Mouse (Mus musculus): ENCODE results near the gene Padi3. TPM values are rescaled to one million over a fixed set of nuclear protein-coding genes. Genes with fewer than 3 reads are reported as not detected.

The Padi3 gene
- polyA plus RNA-seq, 1 experiment: 0.14 TPM

DNA sequence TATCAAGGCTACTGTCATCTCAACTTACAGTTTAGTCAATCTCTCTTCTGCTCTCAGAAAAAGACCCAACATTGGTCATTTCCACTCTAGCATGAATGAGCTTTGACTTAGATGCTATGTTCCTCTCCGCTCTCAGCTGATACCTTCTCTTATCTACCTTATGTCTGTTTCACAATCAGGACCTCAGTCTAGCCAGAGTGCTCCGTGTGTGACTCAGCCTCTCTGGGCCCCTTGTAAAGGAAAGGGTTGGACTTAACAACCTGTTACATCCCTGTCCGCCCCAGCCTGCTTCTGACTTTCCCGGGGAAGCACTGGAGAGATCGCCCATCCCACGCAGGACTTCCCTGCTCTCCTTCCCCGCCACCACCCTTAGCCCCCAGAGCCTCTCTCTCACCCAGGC lies 17.9 kb downstream of the Padi3 start:
- no peak for DNase-seq (ENCODE audit: low read depth in 1 of 2, low spot score in 2 of 2)
- no peak for TF ChIP-seq CTCF (IDR thresholded peaks at IDR 0.05; ENCODE audit: extremely low read depth, insufficient read depth, insufficient read length, insufficient replicate concordance)
- no peak for TF ChIP-seq POLR2A (IDR thresholded peaks at IDR 0.05; ENCODE audit: low read depth, low read length)
- Histone ChIP-seq H3K4me1 (ENCODE audit: control insufficient read depth, insufficient read depth, insufficient read length) (no peaks in the 10 kb centered on the region), H3K4me3 (ENCODE audit: extremely low read depth, insufficient read depth, insufficient read length) (no peak overlapping the region), H3K36me3 (ENCODE audit: control insufficient read depth, insufficient read depth, low read length) (no peaks in the 10 kb centered on the region), H3K27me3 (ENCODE audit: control insufficient read depth, insufficient read depth, low read length) (no peaks in the 10 kb centered on the region), H3K27ac (ENCODE audit: insufficient read depth, low read length) (no peak overlapping the region)
- 88% methylated on average over 7 of the region's 7 CpGs for WGBS

DNA sequence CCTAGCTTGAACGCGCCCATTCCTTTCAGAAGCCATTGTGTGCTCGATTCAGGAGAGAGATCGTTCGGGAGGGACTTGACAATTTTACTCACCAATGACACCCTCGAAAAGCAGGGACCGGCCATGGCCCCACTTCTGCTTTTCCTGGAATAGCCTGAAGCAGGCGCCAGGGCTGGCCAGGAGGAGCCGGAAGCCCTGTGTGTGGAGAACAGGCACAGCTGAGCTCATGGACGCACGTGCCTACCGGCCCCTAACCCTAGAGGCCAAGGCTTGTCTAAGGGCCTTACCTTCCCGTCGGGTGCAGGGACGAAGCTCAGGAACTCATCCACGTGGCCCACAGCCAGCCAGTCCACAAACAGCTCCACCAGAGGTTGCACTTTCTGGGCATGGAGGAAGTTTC lies 19.4 kb downstream of the Padi3 start:
- H3K27ac ChIP-seq (ENCODE audit: insufficient read depth, low read length): no peak overlapping the region
- H3K4me1 ChIP-seq (ENCODE audit: control insufficient read depth, insufficient read depth, insufficient read length): no peaks in the 10 kb centered on the region
- WGBS: 80% methylated on average over 16 of the region's 16 CpGs
- TF ChIP-seq POLR2A (IDR thresholded peaks at IDR 0.05; ENCODE audit: low read depth, low read length) (no peak), CTCF (IDR thresholded peaks at IDR 0.05; ENCODE audit: extremely low read depth, insufficient read depth, insufficient read length, insufficient replicate concordance) (no peak)
- no peak overlapping the region for H3K4me3 ChIP-seq (ENCODE audit: extremely low read depth, insufficient read depth, insufficient read length)
- H3K27me3 ChIP-seq (ENCODE audit: control insufficient read depth, insufficient read depth, low read length): no peaks in the 10 kb centered on the region
- no peak for DNase-seq (ENCODE audit: low read depth in 1 of 2, low spot score in 2 of 2)
- no peaks in the 10 kb centered on the region for H3K36me3 ChIP-seq (ENCODE audit: control insufficient read depth, insufficient read depth, low read length)

DNA sequence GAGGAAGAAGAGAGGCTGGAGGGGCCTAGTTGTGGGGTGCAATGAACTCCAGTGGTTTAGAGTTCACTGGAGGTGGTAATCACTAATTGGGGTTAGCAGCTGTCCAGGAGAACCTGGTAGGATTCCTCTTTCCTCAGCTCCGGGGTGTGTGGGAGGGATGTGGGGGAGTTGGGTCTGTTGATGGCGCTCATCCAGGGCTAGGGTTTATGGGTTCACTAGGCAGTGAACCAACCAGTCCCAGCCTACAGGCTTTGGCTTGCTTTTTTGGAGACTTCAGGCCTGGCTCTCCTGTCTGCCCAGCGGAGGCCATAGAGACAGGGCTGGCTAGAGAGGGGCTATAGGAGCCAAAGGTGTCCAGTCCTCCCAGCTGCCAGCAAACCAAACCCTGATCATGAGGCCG lies 20.5 kb downstream of the Padi3 start:
- no peaks in the 10 kb centered on the region for H3K27me3 ChIP-seq (ENCODE audit: control insufficient read depth, insufficient read depth, low read length)
- no peak overlapping the region for H3K4me3 ChIP-seq (ENCODE audit: extremely low read depth, insufficient read depth, insufficient read length)
- no peak overlapping the region for H3K27ac ChIP-seq (ENCODE audit: insufficient read depth, low read length)
- no peak for DNase-seq (ENCODE audit: low read depth in 1 of 2, low spot score in 2 of 2)
- TF ChIP-seq CTCF (IDR thresholded peaks at IDR 0.05; ENCODE audit: extremely low read depth, insufficient read depth, insufficient read length, insufficient replicate concordance) (no peak), POLR2A (IDR thresholded peaks at IDR 0.05; ENCODE audit: low read depth, low read length) (no peak)
- H3K36me3 ChIP-seq (ENCODE audit: control insufficient read depth, insufficient read depth, low read length): no peaks in the 10 kb centered on the region
- no peaks in the 10 kb centered on the region for H3K4me1 ChIP-seq (ENCODE audit: control insufficient read depth, insufficient read depth, insufficient read length)
- WGBS: 85% methylated on average over 4 of the region's 4 CpGs

DNA sequence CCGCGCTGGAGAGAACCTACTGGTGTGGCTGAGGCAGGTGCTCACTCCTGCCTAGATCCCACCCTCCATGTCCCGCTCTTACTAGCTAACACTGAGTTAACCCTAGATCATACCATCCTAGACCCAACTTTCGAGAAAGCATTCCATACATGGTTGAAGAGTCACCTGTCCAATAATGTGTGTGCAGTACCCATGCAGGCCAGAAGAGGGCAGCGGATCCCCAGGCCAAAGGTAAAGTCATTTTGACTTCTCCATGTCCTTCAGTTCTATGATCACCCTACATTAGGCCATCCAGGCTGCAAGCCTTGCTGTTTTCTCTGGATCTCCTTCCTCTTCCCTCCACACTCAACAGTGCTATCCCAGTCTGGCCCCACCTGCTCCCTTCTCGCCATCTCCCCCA lies 21.5 kb downstream of the Padi3 start:
- no peaks in the 10 kb centered on the region for H3K36me3 ChIP-seq (ENCODE audit: control insufficient read depth, insufficient read depth, low read length)
- H3K27me3 ChIP-seq (ENCODE audit: control insufficient read depth, insufficient read depth, low read length): no peaks in the 10 kb centered on the region
- H3K4me1 ChIP-seq (ENCODE audit: control insufficient read depth, insufficient read depth, insufficient read length): no peaks in the 10 kb centered on the region
- DNase-seq (ENCODE audit: low read depth in 1 of 2, low spot score in 2 of 2): peak; percentile 21 to 68
- H3K4me3 ChIP-seq (ENCODE audit: extremely low read depth, insufficient read depth, insufficient read length): no peak overlapping the region
- WGBS: 63% methylated on average over 6 of the region's 6 CpGs
- H3K27ac ChIP-seq (ENCODE audit: insufficient read depth, low read length): no peak overlapping the region
- TF ChIP-seq POLR2A (IDR thresholded peaks at IDR 0.05; ENCODE audit: low read depth, low read length): no peak
- TF ChIP-seq CTCF (IDR thresholded peaks at IDR 0.05; ENCODE audit: extremely low read depth, insufficient read depth, insufficient read length, insufficient replicate concordance): peak; percentile 73; the same call in 1 of the 2 replicates

DNA sequence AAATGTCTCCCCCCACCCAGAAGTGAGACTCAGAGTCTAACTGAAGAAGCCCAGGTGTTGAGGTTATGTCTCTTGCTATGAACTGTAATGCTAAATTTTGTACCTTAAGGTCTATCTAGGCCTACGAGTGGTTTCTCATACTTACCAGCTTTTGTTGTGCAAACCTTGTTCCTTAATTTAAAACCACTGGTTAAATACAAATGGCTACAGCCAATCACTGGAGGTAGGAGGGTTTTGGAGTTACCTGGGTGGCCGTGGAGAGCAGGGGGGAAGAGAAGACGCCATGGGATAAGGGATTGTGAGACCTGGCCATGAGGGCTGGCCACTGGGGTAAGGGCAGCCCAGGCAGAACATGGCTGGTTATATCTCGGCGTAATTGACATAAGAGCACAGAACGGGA lies 22.2 kb downstream of the Padi3 start:
- DNase-seq (ENCODE audit: low read depth in 1 of 2, low spot score in 2 of 2): no peak
- no peak overlapping the region for H3K27ac ChIP-seq (ENCODE audit: insufficient read depth, low read length)
- 51% methylated on average over 6 of the region's 6 CpGs for WGBS
- TF ChIP-seq POLR2A (IDR thresholded peaks at IDR 0.05; ENCODE audit: low read depth, low read length) (no peak), CTCF (IDR thresholded peaks at IDR 0.05; ENCODE audit: extremely low read depth, insufficient read depth, insufficient read length, insufficient replicate concordance) (no peak)
- no peaks in the 10 kb centered on the region for H3K36me3 ChIP-seq (ENCODE audit: control insufficient read depth, insufficient read depth, low read length)
- H3K27me3 ChIP-seq (ENCODE audit: control insufficient read depth, insufficient read depth, low read length): no peaks in the 10 kb centered on the region
- H3K4me3 ChIP-seq (ENCODE audit: extremely low read depth, insufficient read depth, insufficient read length): no peak overlapping the region
- no peaks in the 10 kb centered on the region for H3K4me1 ChIP-seq (ENCODE audit: control insufficient read depth, insufficient read depth, insufficient read length)

DNA sequence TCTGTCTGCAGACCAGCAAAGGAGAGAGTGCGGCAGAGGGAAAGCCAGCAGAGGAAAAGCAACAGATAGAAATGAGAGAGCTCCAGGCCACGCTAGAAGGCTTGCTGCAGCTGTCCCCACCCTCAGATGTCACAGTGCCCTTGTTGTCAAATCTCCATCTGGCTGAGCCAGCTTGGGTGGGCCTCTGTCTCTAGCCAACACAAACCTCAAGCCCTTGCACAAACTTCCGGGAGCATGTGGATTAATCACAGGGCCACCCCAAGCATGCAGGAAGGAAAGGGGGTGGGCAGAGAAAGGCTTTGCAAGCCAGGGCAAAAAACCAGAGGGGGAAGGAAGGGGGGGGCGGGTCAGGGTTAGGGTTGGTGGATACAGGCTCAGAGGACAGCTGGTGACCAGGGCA lies 23.0 kb downstream of the Padi3 start:
- Histone ChIP-seq H3K4me3 (ENCODE audit: extremely low read depth, insufficient read depth, insufficient read length) (no peak overlapping the region), H3K27me3 (ENCODE audit: control insufficient read depth, insufficient read depth, low read length) (no peaks in the 10 kb centered on the region), H3K27ac (ENCODE audit: insufficient read depth, low read length) (no peak overlapping the region), H3K36me3 (ENCODE audit: control insufficient read depth, insufficient read depth, low read length) (no peaks in the 10 kb centered on the region), H3K4me1 (ENCODE audit: control insufficient read depth, insufficient read depth, insufficient read length) (no peaks in the 10 kb centered on the region; the same call in 1 of the 2 replicates)
- 22% methylated on average over 3 of the region's 4 CpGs for WGBS
- no peak for DNase-seq (ENCODE audit: low read depth in 1 of 2, low spot score in 2 of 2)
- TF ChIP-seq POLR2A (IDR thresholded peaks at IDR 0.05; ENCODE audit: low read depth, low read length) (no peak), CTCF (IDR thresholded peaks at IDR 0.05; ENCODE audit: extremely low read depth, insufficient read depth, insufficient read length, insufficient replicate concordance) (no peak)

DNA sequence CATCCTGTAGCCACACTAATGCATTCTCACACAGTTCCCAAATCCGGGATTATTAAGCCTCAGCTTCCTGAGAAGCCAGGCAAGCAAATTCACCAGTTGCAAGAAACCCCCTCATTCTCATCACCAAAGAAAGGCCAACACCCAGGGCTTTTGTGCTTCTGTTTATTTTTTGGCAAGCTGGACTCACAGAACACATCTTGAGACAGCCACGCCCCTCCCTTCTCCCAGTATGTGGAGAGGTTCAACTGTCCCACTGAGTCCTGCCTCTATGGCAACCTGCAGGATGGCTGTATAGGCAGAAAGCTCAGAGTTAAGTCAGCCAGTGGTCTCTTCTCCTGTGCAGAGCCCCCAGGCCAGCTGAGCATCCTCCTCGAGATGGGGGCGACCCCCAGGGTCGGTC lies 25.2 kb downstream of the Padi3 start:
- no peak for DNase-seq (ENCODE audit: low read depth in 1 of 2, low spot score in 2 of 2)
- no peak overlapping the region for H3K27ac ChIP-seq (ENCODE audit: insufficient read depth, low read length)
- no peak overlapping the region for H3K4me3 ChIP-seq (ENCODE audit: extremely low read depth, insufficient read depth, insufficient read length)
- TF ChIP-seq POLR2A (IDR thresholded peaks at IDR 0.05; ENCODE audit: low read depth, low read length): no peak
- no peak for TF ChIP-seq CTCF (IDR thresholded peaks at IDR 0.05; ENCODE audit: extremely low read depth, insufficient read depth, insufficient read length, insufficient replicate concordance)
- H3K4me1 ChIP-seq (ENCODE audit: control insufficient read depth, insufficient read depth, insufficient read length): no peaks in the 10 kb centered on the region; the same call in 1 of the 2 replicates
- H3K36me3 ChIP-seq (ENCODE audit: control insufficient read depth, insufficient read depth, low read length): no peaks in the 10 kb centered on the region
- WGBS: 84% methylated on average over 5 of the region's 5 CpGs
- no peaks in the 10 kb centered on the region for H3K27me3 ChIP-seq (ENCODE audit: control insufficient read depth, insufficient read depth, low read length)

Data from spleen, adult 2 months (tissue).